Mouse (Mus musculus) heart, embryonic 10.5 days (tissue): ENCODE measurements around the gene Nipal4. TPM values are rescaled to one million over a fixed set of nuclear protein-coding genes. Genes with fewer than 3 reads are reported as not detected.

Experiments
- DNase-seq: peaks from one replicate; pipeline ENCODE4 v3.0.0-alpha.2; 2017; ENCODE audit warnings: low spot score
- H3K27ac ChIP-seq: fragments of 300-500 bp; sonication (generic); 2 replicates; pipeline ENCODE4 v1.5.1; 2016; ENCODE audit warnings: mild to moderate bottlenecking
- H3K27me3 ChIP-seq: fragments of 300-500 bp; sonication (generic); 2 replicates; pipeline ENCODE4 v1.6.1; 2016; ENCODE audit warnings: mild to moderate bottlenecking; ENCODE audit not compliant: poor library complexity, insufficient read depth, severe bottlenecking
- H3K36me3 ChIP-seq: fragments of 300-500 bp; sonication (generic); 2 replicates; pipeline ENCODE4 v1.6.1; 2016; ENCODE audit warnings: mild to moderate bottlenecking, moderate library complexity
- H3K4me1 ChIP-seq: fragments of 300-500 bp; sonication (generic); 2 replicates; pipeline ENCODE4 v1.6.1; 2016; ENCODE audit warnings: mild to moderate bottlenecking
- H3K4me3 ChIP-seq: fragments of 300-500 bp; sonication (generic); 2 replicates; pipeline ENCODE4 v1.5.1; 2016; ENCODE audit warnings: mild to moderate bottlenecking, moderate library complexity
- H3K9me3 ChIP-seq: fragments of 300-500 bp; sonication (generic); 2 replicates; pipeline ENCODE4 v1.6.1; 2016; ENCODE audit warnings: mild to moderate bottlenecking, moderate library complexity
- WGBS: fragments of 180-500 bp; shearing (Covaris S2); methylation state at CpG from one replicate; pipeline ENCODE4 v1.1.7; 2016; 5-methylcytosine and 5-hydroxymethylcytosine counted together
- polyA plus RNA-seq: library from polyadenylated mRNA; unstranded; fragments of >200 nt; fragmentation: Nextera tagmentation; extraction: Ambion mirVana; gene quantifications from 2 replicates; pipeline ENCODE4 v1.2.1, GENCODE M21; 2016

Gene Nipal4
- polyA plus RNA-seq, 1 experiment from 2014 or later = 7.8 TPM

DNA sequence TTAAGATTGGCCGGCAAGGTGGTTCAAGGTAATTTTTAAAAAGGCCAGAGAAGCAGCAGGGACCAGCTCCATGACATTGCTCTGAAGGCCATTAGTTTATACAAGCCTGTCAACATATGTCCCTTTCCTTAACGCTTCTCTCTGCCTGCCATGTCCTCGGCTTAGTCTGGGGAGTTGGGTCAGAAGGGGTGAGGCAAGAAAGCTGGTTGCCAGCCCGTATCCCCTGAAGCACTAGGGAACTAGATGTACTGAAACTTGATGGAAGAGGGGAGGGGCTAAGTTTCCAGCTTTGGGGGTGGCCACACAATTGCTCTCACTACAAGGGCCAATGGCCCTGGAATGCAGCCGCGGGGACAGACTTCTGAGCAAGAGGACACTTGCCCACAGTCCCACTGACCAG lies 23.0 kb downstream of the Nipal4 start:
- no peak for DNase-seq
- 83% methylated on average over 6 of the region's 6 CpGs for WGBS

DNA sequence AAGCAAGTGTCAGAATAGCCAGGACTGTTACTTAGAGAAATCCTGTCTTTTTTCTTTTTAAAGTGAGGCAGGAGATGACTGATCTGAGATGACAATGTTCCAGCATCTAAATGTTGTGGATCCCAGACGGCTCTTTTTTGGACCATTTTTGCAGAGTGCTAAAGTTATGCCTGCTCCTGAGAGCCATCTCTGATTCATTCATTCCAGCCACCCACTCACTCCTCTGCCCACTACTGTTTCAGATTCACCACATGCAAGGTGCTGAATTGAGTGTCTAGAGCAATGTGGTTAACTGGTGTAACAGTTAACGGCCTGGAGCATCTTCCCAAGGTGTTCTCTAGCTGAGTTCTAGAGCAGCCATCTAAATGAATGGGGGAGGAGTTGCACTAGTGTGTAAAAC lies 31.4 kb downstream of the Nipal4 start:
- DNase-seq = no peak
- Histone ChIP-seq H3K36me3 (peaks cover 79% of the 10 kb centered on the region), H3K27ac (no peak overlapping the region), H3K4me1 (peaks cover 4% of the 10 kb centered on the region), H3K4me3 (no peak overlapping the region), H3K27me3 (no peaks in the 10 kb centered on the region), H3K9me3 (no peaks in the 10 kb centered on the region)
- WGBS = 85% methylated on average over 2 of the region's 2 CpGs

More for the DNA sequence above, 23.0 kb downstream of the Nipal4 start:
- Histone ChIP-seq H3K27me3 (no peaks in the 10 kb centered on the region), H3K36me3 (peaks cover 82% of the 10 kb centered on the region), H3K4me3 (no peak overlapping the region), H3K27ac (no peak overlapping the region), H3K4me1 (no peaks in the 10 kb centered on the region), H3K9me3 (no peaks in the 10 kb centered on the region)

- Histone ChIP-seq H3K27me3 (no peaks in the 10 kb centered on the region), H3K4me1 (peaks cover 13% of the 10 kb centered on the region), H3K4me3 (no peak overlapping the region), H3K27ac (no peak overlapping the region), H3K9me3 (no peaks in the 10 kb centered on the region), H3K36me3 (peaks cover 75% of the 10 kb centered on the region)
- 73% methylated on average over 17 of the region's 17 CpGs for WGBS
- DNase-seq = no peak
Measured at GRCm38 (mm10) chr11:46131022-46131986, 35.0 kb downstream of the Nipal4 start.

DNA sequence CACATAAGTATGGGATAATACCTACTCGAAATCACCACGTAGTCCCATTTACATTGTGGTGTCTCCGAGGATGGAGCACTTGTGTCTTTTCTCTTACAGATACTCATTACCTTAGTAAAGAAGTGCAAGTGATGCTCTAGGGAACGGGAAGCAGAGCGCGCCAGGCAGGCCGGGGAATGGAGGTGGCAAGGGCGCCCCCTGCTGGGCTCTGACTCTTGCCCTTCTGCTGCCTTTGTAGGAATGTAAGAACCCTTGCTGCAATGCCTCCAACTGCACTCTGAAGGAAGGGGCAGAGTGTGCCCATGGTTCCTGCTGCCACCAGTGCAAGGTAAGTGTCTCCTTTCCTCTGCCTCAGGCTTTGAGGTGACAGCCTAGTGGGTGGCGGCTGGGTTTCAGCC lies 37.8 kb downstream of the Nipal4 start:
- H3K27ac ChIP-seq = peak overlapping the region; percentile 42; the same call in 1 of the 2 replicates
- H3K4me3 ChIP-seq = no peak overlapping the region
- peaks cover 67% of the 10 kb centered on the region for H3K36me3 ChIP-seq
- 70% methylated on average over 9 of the region's 9 CpGs for WGBS
- no peaks in the 10 kb centered on the region for H3K27me3 ChIP-seq
- peaks cover 13% of the 10 kb centered on the region for H3K4me1 ChIP-seq
- DNase-seq = no peak
- no peaks in the 10 kb centered on the region for H3K9me3 ChIP-seq

DNA sequence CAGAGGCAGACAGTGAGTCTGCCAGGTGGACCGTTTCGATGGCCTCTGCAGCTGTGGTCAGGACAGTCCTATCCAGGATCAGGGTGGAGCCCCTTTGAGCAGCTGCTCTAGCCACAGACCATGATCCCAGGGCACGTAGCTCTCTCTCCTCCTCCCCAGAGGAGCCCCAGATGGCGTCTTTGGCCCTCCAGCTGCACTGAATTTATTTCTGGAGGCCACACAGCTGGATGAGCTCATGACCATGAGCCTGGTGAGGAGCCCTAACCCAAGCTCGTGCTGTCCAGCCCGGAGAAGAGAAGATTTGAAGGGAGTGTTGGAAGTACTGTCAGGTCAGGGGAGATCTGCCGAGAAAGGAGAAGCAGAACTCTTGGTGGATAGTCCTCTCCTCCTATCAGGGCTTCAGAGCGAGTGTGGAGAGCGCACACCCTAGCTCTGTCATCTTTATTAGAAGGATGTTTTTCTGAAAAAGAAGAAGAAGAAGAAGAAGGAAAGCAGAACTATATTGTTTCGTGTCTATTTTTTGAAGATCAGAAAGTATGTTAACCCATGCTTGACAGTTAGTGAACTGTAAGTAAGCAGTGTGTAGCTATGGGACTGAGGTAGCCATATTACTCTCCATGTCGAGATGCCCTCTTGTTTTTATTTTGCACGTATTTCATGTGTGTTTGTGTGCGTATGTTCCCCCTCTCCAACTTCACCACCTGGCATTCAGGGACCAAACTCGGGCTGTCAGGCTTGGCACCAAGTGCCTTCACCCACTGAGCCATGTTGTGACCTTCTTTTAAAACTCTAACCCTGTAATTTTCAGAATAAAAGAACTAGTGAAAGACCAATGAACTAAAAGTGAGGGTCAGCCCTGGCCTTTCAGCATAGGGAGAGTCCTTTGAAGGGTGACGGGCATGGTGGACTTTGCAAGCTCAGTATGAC lies 38.4 kb downstream of the Nipal4 start:
- DNase-seq = no peak
- Histone ChIP-seq H3K27me3 (no peaks in the 10 kb centered on the region), H3K4me3 (no peak overlapping the region), H3K4me1 (peaks cover 13% of the 10 kb centered on the region), H3K36me3 (peaks cover 73% of the 10 kb centered on the region), H3K27ac (peak overlapping the region; percentile 52; the same call in 1 of the 2 replicates), H3K9me3 (no peaks in the 10 kb centered on the region)
- 80% methylated on average over 15 of the region's 15 CpGs for WGBS

DNA sequence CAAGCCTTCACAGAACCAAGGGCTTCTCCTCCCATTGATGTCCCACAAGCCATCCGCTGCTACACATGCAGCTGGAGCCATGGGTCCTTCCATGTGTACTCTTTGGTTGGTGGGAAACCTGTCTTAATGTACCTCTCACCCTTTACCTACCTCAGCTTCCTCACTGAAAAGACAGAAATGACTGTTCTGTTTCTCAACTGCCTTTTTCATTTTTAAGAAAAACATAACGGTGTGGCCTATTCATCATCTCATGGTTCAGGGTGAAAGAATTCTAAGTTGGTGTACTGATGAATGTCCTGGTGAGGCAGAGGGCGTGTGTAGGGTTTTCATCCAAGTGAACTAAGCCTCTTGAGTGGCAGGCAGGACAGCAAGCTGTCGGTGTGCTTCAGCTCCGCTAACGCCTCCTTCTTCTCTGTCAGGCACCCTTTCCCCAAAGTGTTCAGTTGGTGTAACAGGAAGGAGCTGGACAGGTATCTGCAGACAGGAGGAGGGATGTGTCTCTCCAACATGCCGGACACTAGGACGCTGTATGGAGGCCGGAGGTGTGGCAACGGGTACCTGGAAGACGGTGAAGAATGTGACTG lies 39.4 kb downstream of the Nipal4 start:
- no peaks in the 10 kb centered on the region for H3K9me3 ChIP-seq
- no peaks in the 10 kb centered on the region for H3K27me3 ChIP-seq
- no peak overlapping the region for H3K4me3 ChIP-seq
- no peak overlapping the region for H3K27ac ChIP-seq
- WGBS = 89% methylated on average over 11 of the region's 11 CpGs
- H3K36me3 ChIP-seq = peaks cover 76% of the 10 kb centered on the region
- no peak for DNase-seq
- H3K4me1 ChIP-seq = peaks cover 13% of the 10 kb centered on the region

DNA sequence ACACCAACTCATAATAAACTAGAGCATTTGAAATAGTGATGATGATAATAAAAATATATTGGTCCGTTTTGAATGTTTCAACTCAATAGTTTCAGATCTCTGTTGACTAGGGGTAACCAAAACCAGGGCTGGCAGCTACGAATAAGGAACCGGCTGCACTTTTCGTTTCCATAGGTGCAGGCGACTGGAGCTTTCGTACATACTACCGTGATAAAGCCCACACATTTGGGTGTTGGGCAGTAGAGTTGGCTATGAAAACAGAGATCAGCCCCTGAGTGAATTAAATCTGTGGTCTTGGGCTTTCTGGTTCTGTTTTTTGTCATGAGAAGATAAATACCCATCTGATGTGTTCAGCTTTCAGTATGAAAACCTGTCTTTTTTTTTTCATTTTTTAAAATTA lies 40.0 kb downstream of the Nipal4 start:
- no peak for DNase-seq
- Histone ChIP-seq H3K4me1 (peaks cover 13% of the 10 kb centered on the region), H3K9me3 (no peaks in the 10 kb centered on the region), H3K36me3 (peaks cover 75% of the 10 kb centered on the region), H3K27ac (no peak overlapping the region), H3K27me3 (no peaks in the 10 kb centered on the region), H3K4me3 (no peak overlapping the region)
- WGBS = 89% methylated on average over 7 of the region's 7 CpGs

DNA sequence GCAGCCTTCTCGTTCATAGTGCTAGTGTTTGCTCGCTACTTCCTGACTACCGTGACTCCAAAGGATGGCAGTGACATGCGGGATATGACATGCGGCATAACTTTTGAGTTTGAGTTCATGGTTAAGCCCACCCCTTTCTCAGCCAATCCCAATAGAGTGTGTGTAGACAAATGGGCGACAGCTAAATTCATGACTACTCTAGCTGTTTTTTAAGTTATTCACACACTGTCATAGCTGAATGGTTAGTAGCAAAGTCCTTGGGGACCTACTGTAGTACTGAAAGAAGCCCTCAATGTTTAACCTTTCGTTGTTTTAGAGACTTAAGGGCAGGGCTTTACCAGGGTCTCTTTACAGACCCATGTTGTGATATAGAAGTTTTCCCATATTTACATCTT lies 40.5 kb downstream of the Nipal4 start:
- no peak for DNase-seq
- no peak overlapping the region for H3K27ac ChIP-seq
- 90% methylated on average over 7 of the region's 7 CpGs for WGBS
- no peaks in the 10 kb centered on the region for H3K9me3 ChIP-seq
- peaks cover 14% of the 10 kb centered on the region for H3K4me1 ChIP-seq
- peaks cover 75% of the 10 kb centered on the region for H3K36me3 ChIP-seq
- no peaks in the 10 kb centered on the region for H3K27me3 ChIP-seq
- H3K4me3 ChIP-seq = no peak overlapping the region

- H3K36me3 ChIP-seq = peaks cover 73% of the 10 kb centered on the region
- H3K4me3 ChIP-seq = no peak overlapping the region
- peaks cover 14% of the 10 kb centered on the region for H3K4me1 ChIP-seq
- no peaks in the 10 kb centered on the region for H3K27me3 ChIP-seq
- no peaks in the 10 kb centered on the region for H3K9me3 ChIP-seq
- DNase-seq = no peak
- 93% methylated on average over 12 of the region's 12 CpGs for WGBS
- H3K27ac ChIP-seq = no peak overlapping the region
Measured at GRCm38 (mm10) chr11:46125093-46125834, 41.0 kb downstream of the Nipal4 start.

DNA sequence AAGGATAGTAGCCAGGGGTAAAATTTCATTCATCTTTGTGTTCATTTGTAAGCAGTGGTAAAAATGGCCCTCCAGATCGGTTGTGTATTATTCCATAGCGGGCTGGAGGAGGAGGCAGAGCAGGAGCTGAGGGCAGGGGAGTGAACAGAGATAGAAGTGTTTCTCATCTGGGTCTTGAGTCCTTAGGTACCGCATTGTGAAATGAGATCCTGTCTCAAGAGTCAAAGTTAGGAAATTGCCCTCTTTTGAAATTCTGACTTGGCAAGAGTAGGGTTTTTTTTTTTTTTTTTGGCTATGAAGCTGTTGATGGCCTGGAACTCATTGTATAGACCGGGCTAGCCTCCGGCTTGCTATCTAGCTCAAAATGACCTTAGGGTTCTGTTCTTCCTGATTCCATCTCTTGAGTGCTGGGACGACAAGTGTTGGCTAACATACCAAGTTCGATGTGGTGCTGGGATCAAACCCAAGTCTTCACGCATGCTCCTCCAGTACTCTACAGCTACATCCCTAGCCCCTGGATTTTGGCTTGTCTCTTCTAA lies 42.9 kb downstream of the Nipal4 start:
- peaks cover 9% of the 10 kb centered on the region for H3K4me1 ChIP-seq
- H3K9me3 ChIP-seq = no peaks in the 10 kb centered on the region
- peaks cover 80% of the 10 kb centered on the region for H3K36me3 ChIP-seq
- H3K27ac ChIP-seq = no peak overlapping the region
- 90% methylated on average over 8 of the region's 8 CpGs for WGBS
- no peak overlapping the region for H3K4me3 ChIP-seq
- no peak for DNase-seq
- H3K27me3 ChIP-seq = no peaks in the 10 kb centered on the region

DNA sequence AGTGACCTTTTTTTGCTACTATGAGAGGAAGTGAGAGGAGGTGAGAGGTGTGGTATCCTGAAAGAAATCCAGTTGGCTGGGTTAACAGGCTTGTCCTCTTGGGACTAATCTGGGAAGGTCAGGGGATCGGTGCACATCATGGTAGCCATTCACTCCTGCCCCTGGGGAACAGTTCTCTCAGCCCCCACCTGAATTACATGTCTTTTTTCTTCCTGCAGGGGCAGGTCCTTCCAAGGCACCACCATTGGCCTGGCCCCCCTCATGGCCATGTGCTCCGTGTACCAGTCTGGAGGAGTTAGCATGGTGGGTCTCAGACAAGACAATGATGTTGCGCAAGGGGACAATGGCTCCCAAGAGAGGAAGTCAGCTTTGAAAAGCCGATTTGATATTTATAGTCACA lies 43.4 kb downstream of the Nipal4 start:
- H3K4me1 ChIP-seq = peaks cover 9% of the 10 kb centered on the region
- no peak for DNase-seq
- H3K27me3 ChIP-seq = no peaks in the 10 kb centered on the region
- 87% methylated on average over 4 of the region's 4 CpGs for WGBS
- no peaks in the 10 kb centered on the region for H3K9me3 ChIP-seq
- no peak overlapping the region for H3K27ac ChIP-seq
- peaks cover 80% of the 10 kb centered on the region for H3K36me3 ChIP-seq
- H3K4me3 ChIP-seq = no peak overlapping the region

DNA sequence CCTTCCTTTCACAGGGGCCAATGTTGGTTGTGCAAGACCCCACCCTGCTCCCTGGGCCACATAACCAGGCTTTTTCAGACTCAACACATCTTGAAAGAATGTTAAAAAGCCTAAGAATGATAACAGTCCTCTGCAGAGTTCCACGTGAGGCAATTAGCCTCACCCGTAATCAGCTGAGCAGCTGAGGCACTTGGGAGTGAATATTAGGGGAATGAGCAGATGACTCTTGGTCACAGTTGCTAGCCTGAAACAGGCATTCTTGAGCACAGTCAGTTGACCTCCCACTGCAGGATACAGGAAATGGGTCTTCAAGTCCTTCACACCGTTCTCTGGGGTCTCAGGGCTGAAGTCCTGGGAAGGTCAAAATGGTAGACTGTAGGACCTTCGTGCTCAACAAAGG lies 44.6 kb downstream of the Nipal4 start:
- no peak overlapping the region for H3K4me3 ChIP-seq
- H3K36me3 ChIP-seq = peaks cover 71% of the 10 kb centered on the region
- H3K9me3 ChIP-seq = no peaks in the 10 kb centered on the region
- DNase-seq = no peak
- no peak overlapping the region for H3K27ac ChIP-seq
- no peaks in the 10 kb centered on the region for H3K27me3 ChIP-seq
- 58% methylated on average over 4 of the region's 4 CpGs for WGBS
- peaks cover 5% of the 10 kb centered on the region for H3K4me1 ChIP-seq
